19 mouse cellular contexts compared by ENCODE assay signal in genomic region chr9:56218860-56219259, GRCm38 (mm10). TPM values are rescaled to one million over a fixed set of nuclear protein-coding genes. Genes with fewer than 3 reads are reported as not detected.
DNase-seq lines count a peak whose midpoint lies in the region; ATAC-seq lines count a peak whose summit lies in the region.
"Had no signal": no experiment of that assay in that cellular context is flagged by ENCODE, and none has a peak within 500 bp of the region (broad histone marks: within the 10 kb centered on the region; RNA-seq: fewer than 3 reads in every experiment).

No protein-coding gene starts in this region.

- peak; percentile 66 for DNase-seq in 416B (ENCODE audit: low read depth)
- DNase-seq in embryo, embryonic 10.5 days (ENCODE audit: low spot score), result no peak
- DNase-seq in heart, adult 11 months, result no peak
- DNase-seq: adrenal gland, adult 8-10 months; adrenal gland, postnatal 14 days; adrenal gland, postnatal 36 days; B cell, adult 2 months; cerebellum, adult 11-12 months; cerebellum, adult 2 months; cerebellum, adult 9-10 months; cerebellum, postnatal 25 days; forebrain, postnatal 0 days had no signal

- ATAC-seq in granulocyte monocyte progenitor cell, adult 5-6 weeks (replicated peaks; ENCODE audit: poor library complexity, severe bottlenecking), result peak; percentile 18; the same call in 1 of the 2 replicates
- ATAC-seq in megakaryocyte, adult 5-6 weeks (ENCODE audit: poor library complexity, severe bottlenecking), result peak; percentile 73
- ATAC-seq: activated CD4-positive, CD25-positive, alpha-beta regulatory T cell, adult 4 months; CD4-positive, CD25-positive, alpha-beta regulatory T cell, adult 4 months; forebrain, embryonic 13.5 days; forebrain, embryonic 15.5 days; forebrain, postnatal 0 days; Patski had no signal

RNA-seq across cellular contexts. Expression of gene Tspan3, which starts 53.6 kb away (rescaled TPM):
- total RNA-seq in granulocyte monocyte progenitor cell, adult 5-6 weeks (2014; fragmentation: Nextera tagmentation), result 58.3 and 66.0 TPM in 2 replicates
- total RNA-seq in granulocyte monocyte progenitor cell, adult 5-6 weeks (2017), result 28.0 and 50.9 TPM in 2 replicates
- 22.5 and 28.9 TPM in 2 replicates for total RNA-seq in megakaryocyte, adult 5-6 weeks (2015)
- total RNA-seq in megakaryocyte, adult 5-6 weeks (2017), result 17.9 and 20.4 TPM in 2 replicates
